Mouse (Mus musculus) cerebellum, adult 2 months (tissue): ENCODE measurements around the gene Tex36. TPM values are rescaled to one million over a fixed set of nuclear protein-coding genes. Genes with fewer than 3 reads are reported as not detected.

Experiments used
- DNase-seq, 2 experiments: peaks; one replicate each; pipeline ENCODE4 v3.0.0; 2021
- H3K27ac ChIP-seq: fragments of 200-500 bp; 2 replicates; pipeline ENCODE4 v1.5.1; 2012; ENCODE audit warnings: low read length, control low read depth, inconsistent platforms; ENCODE audit not compliant: insufficient read depth
- H3K27me3 ChIP-seq: fragments of 200-500 bp; 2 replicates; pipeline ENCODE4 v1.6.1; 2012; ENCODE audit warnings: inconsistent platforms, mild to moderate bottlenecking, low read length, moderate library complexity; ENCODE audit not compliant: control insufficient read depth, insufficient read depth
- H3K4me1 ChIP-seq: fragments of 200-500 bp; 2 replicates; pipeline ENCODE4 v1.6.1; 2011; ENCODE audit warnings: low read length; ENCODE audit not compliant: control insufficient read depth, insufficient read depth
- H3K4me3 ChIP-seq: fragments of 200-500 bp; replicated peaks from 2 replicates; pipeline ENCODE3; 2011; ENCODE audit warnings: mild to moderate bottlenecking, low read depth, low read length, control low read depth; ENCODE audit not compliant: insufficient read depth
- CTCF ChIP-seq: fragments of 200-500 bp; IDR thresholded peaks from 2 replicates; pipeline ENCODE4 v1.5.1; 2011; ENCODE audit warnings: low read depth, mild to moderate bottlenecking, control low read depth, low read length, moderate library complexity, borderline replicate concordance; ENCODE audit not compliant: insufficient read depth
- POLR2A ChIP-seq: fragments of 200-500 bp; IDR thresholded peaks from 2 replicates; pipeline ENCODE4 v1.6.1; 2011; ENCODE audit warnings: low read length, control low read depth, borderline replicate concordance; ENCODE audit not compliant: insufficient read depth
- WGBS: fragments of 180-500 bp; shearing (Covaris S2); methylation state at CpG from one replicate; pipeline ENCODE4 v1.1.7; 2018; 5-methylcytosine and 5-hydroxymethylcytosine counted together
- polyA plus RNA-seq: library from polyadenylated mRNA; depleted of rRNA; stranded (reverse); fragments of >200 nt; gene quantifications from 2 replicates; pipeline ENCODE4 v1.2.3, GENCODE M21; 2012; rRNA removed

Tex36 gene
- polyA plus RNA-seq, 1 experiment, result 0.41 TPM

GRCm38 (mm10) chr7:133555786-133556492 is 46.0 kb downstream of the Tex36 start:
- no peaks in the 10 kb centered on the region for H3K27me3 ChIP-seq
- no peak overlapping the region for H3K27ac ChIP-seq
- no peaks in the 10 kb centered on the region for H3K4me1 ChIP-seq
- no peak overlapping the region for H3K4me3 ChIP-seq
- TF ChIP-seq CTCF, result peak; percentile 38; the same call in 1 of the 2 replicates
- no peak for TF ChIP-seq POLR2A
- no peak for DNase-seq
- WGBS, result 79% methylated on average over 8 of the region's 8 CpGs

GRCm38 (mm10) chr7:133552306-133552991 is 49.5 kb downstream of the Tex36 start:
- no peaks in the 10 kb centered on the region for H3K4me1 ChIP-seq
- no peak overlapping the region for H3K4me3 ChIP-seq
- no peaks in the 10 kb centered on the region for H3K27me3 ChIP-seq
- no peak for TF ChIP-seq POLR2A
- TF ChIP-seq CTCF, result no peak
- DNase-seq, result no peak
- no peak overlapping the region for H3K27ac ChIP-seq
- WGBS, result 92% methylated on average over 7 of the region's 7 CpGs

GRCm38 (mm10) chr7:133551000-133551399 is 51.0 kb downstream of the Tex36 start:
- TF ChIP-seq CTCF (no peak), POLR2A (no peak)
- 61% methylated on average over 2 of the region's 2 CpGs for WGBS
- Histone ChIP-seq H3K4me3 (no peak overlapping the region), H3K27me3 (no peaks in the 10 kb centered on the region), H3K27ac (no peak overlapping the region), H3K4me1 (no peaks in the 10 kb centered on the region)
- no peak for DNase-seq

- H3K27ac ChIP-seq, result no peak overlapping the region
- no peak overlapping the region for H3K4me3 ChIP-seq
- H3K27me3 ChIP-seq, result no peaks in the 10 kb centered on the region
- TF ChIP-seq POLR2A, result no peak
- TF ChIP-seq CTCF, result no peak
- no peaks in the 10 kb centered on the region for H3K4me1 ChIP-seq
- no peak for DNase-seq
- WGBS, result 91% methylated on average over 4 of the region's 4 CpGs
These were observed 53.5 kb downstream of the Tex36 start for GRCm38 (mm10) chr7:133548434-133548833.

- no peak overlapping the region for H3K27ac ChIP-seq
- no peak overlapping the region for H3K4me3 ChIP-seq
- TF ChIP-seq CTCF, result no peak
- no peak for TF ChIP-seq POLR2A
- WGBS, result 66% methylated on average over 3 of the region's 3 CpGs
- H3K4me1 ChIP-seq, result no peaks in the 10 kb centered on the region
- H3K27me3 ChIP-seq, result no peaks in the 10 kb centered on the region
- DNase-seq, result no peak
These were observed 56.3 kb downstream of the Tex36 start for GRCm38 (mm10) chr7:133545631-133546030.

- Histone ChIP-seq H3K4me1 (no peaks in the 10 kb centered on the region), H3K27ac (no peak overlapping the region), H3K4me3 (no peak overlapping the region), H3K27me3 (no peaks in the 10 kb centered on the region)
- no peak for TF ChIP-seq CTCF
- TF ChIP-seq POLR2A, result no peak
- 62% methylated on average over 2 of the region's 2 CpGs for WGBS
- DNase-seq, result no peak
These were observed 57.0 kb downstream of the Tex36 start for GRCm38 (mm10) chr7:133544966-133545365.

- DNase-seq, result no peak
- Histone ChIP-seq H3K27ac (no peak overlapping the region), H3K4me1 (no peaks in the 10 kb centered on the region), H3K27me3 (no peaks in the 10 kb centered on the region), H3K4me3 (no peak overlapping the region)
- 84% methylated on average over 4 of the region's 4 CpGs for WGBS
- TF ChIP-seq POLR2A (no peak), CTCF (no peak)
These were observed 58.8 kb downstream of the Tex36 start for GRCm38 (mm10) chr7:133543131-133543530.

- Histone ChIP-seq H3K4me1 (peaks cover 6% of the 10 kb centered on the region; the same call in 1 of the 2 replicates), H3K27me3 (no peaks in the 10 kb centered on the region), H3K4me3 (no peak overlapping the region), H3K27ac (no peak overlapping the region)
- peak in 1 of 2 experiments; percentile 2 for DNase-seq
- WGBS, result 55% methylated on average over 4 of the region's 4 CpGs
- TF ChIP-seq POLR2A (no peak), CTCF (no peak)
These were observed 64.6 kb downstream of the Tex36 start for GRCm38 (mm10) chr7:133537366-133537765.

Other genes with a start within 250 kb of the Tex36 start
- gene Edrf1, start 35.4 kb upstream of the Tex36 start, polyA plus RNA-seq, result 26.3 and 28.3 TPM in 2 replicates
- 0.05 TPM in 1 of 2 replicates, not detected in the other for gene Mmp21, start 77.9 kb upstream of the Tex36 start, polyA plus RNA-seq
- gene Bccip, start 107.2 kb upstream of the Tex36 start, polyA plus RNA-seq, result 104 and 111 TPM in 2 replicates
- gene Uros, start 107.9 kb upstream of the Tex36 start, polyA plus RNA-seq, result 34.7 and 35.1 TPM in 2 replicates
- gene Fank1, start 174.7 kb upstream of the Tex36 start, polyA plus RNA-seq, result 1.5 and 1.6 TPM in 2 replicates
- gene Dhx32, start 180.6 kb upstream of the Tex36 start, polyA plus RNA-seq, result 25.3 and 29.6 TPM in 2 replicates